In genomic region chr14:31018860-31019291, GRCm38 (mm10) we compare ENCODE assay signal across 8 mouse cellular contexts. TPM values are rescaled to one million over a fixed set of nuclear protein-coding genes. Genes with fewer than 3 reads are reported as not detected.
DNase-seq lines count a peak whose midpoint lies in the region; ATAC-seq lines count a peak whose summit lies in the region.

Pbrm1 (plus strand) TSS chr14:31019138.
Gnl3 (minus strand) TSS chr14:31019152.

- DNase-seq in Muller cell, postnatal 12 days (ENCODE audit: inconsistent ontology term): peak; percentile 97
- DNase-seq in cerebellum, adult 9-11 months: peak; percentile 97
- DNase-seq in frontal cortex, postnatal 10 days (ENCODE audit: low spot score in 2 of 2): peak; percentile 94 to 97
- peak; percentile 93 to 97 for DNase-seq in layer of hippocampus, postnatal 14 days (ENCODE audit: low spot score in 2 of 2)
- DNase-seq in lung, postnatal 14 days: peak; percentile 97
- peak; percentile 83 for DNase-seq in retina, adult 2 months (ENCODE audit: low read depth, low spot score)
- DNase-seq in thymus, postnatal 36 days: peak; percentile 95 to 97

- H3K27ac ChIP-seq in hindbrain, embryonic 12.5 days: peak within 1 kb of the TSS; percentile 98

- WGBS in hindbrain, embryonic 12.5 days: under 1% methylated on average over 53 of the region's 53 CpGs

- H3K4me2 ChIP-seq in hindbrain, embryonic 12.5 days (replicated peaks): peak within 1 kb of the TSS; percentile 88

- H3K4me3 ChIP-seq in hindbrain, embryonic 12.5 days: peak within 1 kb of the TSS; percentile 74

- H3K27me3 ChIP-seq in hindbrain, embryonic 12.5 days: no peaks in the 10 kb centered on the region

- peaks cover 24% of the 10 kb centered on the region for H3K4me1 ChIP-seq in hindbrain, embryonic 12.5 days

- H3K36me3 ChIP-seq in hindbrain, embryonic 12.5 days: peaks cover 50% of the 10 kb centered on the region

- H3K9me3 ChIP-seq in hindbrain, embryonic 12.5 days (replicated peaks): no peaks in the 10 kb centered on the region

- H3K9ac ChIP-seq in hindbrain, embryonic 12.5 days: peak within 1 kb of the TSS; percentile 88

- ATAC-seq in hindbrain, embryonic 12.5 days (ENCODE audit: low FRiP score): peak; percentile 95

RNA-seq across cellular contexts. Expression of gene Pbrm1, which starts in this region (rescaled TPM):
- 191 and 194 TPM in 2 replicates for polyA plus RNA-seq in hindbrain, embryonic 12.5 days (2016; fragmentation: Nextera tagmentation; extraction: Ambion mirVana)
- total RNA-seq in layer of hippocampus, postnatal 14 days (2021): 10 to 100 TPM; 56.1 to 57.1 TPM

RNA-seq across cellular contexts. Expression of gene Gnl3, which starts in this region (rescaled TPM):
- polyA plus RNA-seq in hindbrain, embryonic 12.5 days (2016; fragmentation: Nextera tagmentation; extraction: Ambion mirVana): 75.6 and 82.5 TPM in 2 replicates
- total RNA-seq in layer of hippocampus, postnatal 14 days (2021): 10 to 100 TPM; 43.3 to 45.6 TPM

Comparison
In these comparisons a context has a peak if more than half of its experiments do, and no peak if none do; other contexts are left out.
1. Peak in every context shown above with its lines: DNase-seq, ATAC-seq, H3K4me3 ChIP-seq and H3K27ac ChIP-seq.